8 mouse cellular contexts compared by ENCODE assay signal in genomic region chr1:86529590-86529989, GRCm38 (mm10). TPM values are rescaled to one million over a fixed set of nuclear protein-coding genes. Genes with fewer than 3 reads are reported as not detected.
DNase-seq lines count a peak whose midpoint lies in the region; ATAC-seq lines count a peak whose summit lies in the region.

No protein-coding gene starts in this region.

- peak overlapping the region; percentile 96 for H3K4me3 ChIP-seq in lung, embryonic 16.5 days (ENCODE audit: low read length)
- peak overlapping the region; percentile 96 for H3K4me3 ChIP-seq in limb, embryonic 13.5 days
- peak overlapping the region; percentile 100 for H3K4me3 ChIP-seq in stomach, embryonic 14.5 days (ENCODE audit: low read depth, low read length)

- peak overlapping the region; percentile 100 for H3K9ac ChIP-seq in lung, embryonic 16.5 days (ENCODE audit: low read length)
- peak overlapping the region; percentile 100 for H3K9ac ChIP-seq in limb, embryonic 13.5 days
- peak overlapping the region; percentile 100 for H3K9ac ChIP-seq in stomach, embryonic 14.5 days (replicated peaks; ENCODE audit: low read depth, low read length)

- peak overlapping the region; percentile 96 for H3K4me2 ChIP-seq in lung, embryonic 16.5 days (ENCODE audit: low read depth, low read length)
- peak overlapping the region; percentile 96 for H3K4me2 ChIP-seq in limb, embryonic 13.5 days (replicated peaks)
- H3K4me2 ChIP-seq in stomach, embryonic 14.5 days (replicated peaks; ENCODE audit: low read depth, low read length) = peak overlapping the region; percentile 95

- peak; percentile 38 for DNase-seq in CD4-positive, CD25-positive, alpha-beta regulatory T cell, adult 2 months (ENCODE audit: low read depth, low spot score)
- DNase-seq in lung, postnatal 36 days = no peak
- DNase-seq in adrenal gland, adult 18-20 months (ENCODE audit: low spot score in 2 of 2) = no peak
- no peak for DNase-seq in lung, postnatal 14 days

- H3K27me3 ChIP-seq in lung, embryonic 16.5 days (ENCODE audit: control insufficient read depth, insufficient read depth, low read depth, low read length) = no peaks in the 10 kb centered on the region
- no peaks in the 10 kb centered on the region for H3K27me3 ChIP-seq in limb, embryonic 13.5 days
- H3K27me3 ChIP-seq in stomach, embryonic 14.5 days (ENCODE audit: control insufficient read depth, insufficient read depth, low read length) = no peaks in the 10 kb centered on the region

- H3K36me3 ChIP-seq in lung, embryonic 16.5 days (ENCODE audit: control insufficient read depth, insufficient read depth, low read length) = peaks cover 16% of the 10 kb centered on the region
- H3K36me3 ChIP-seq in limb, embryonic 13.5 days = peaks cover 35% of the 10 kb centered on the region
- H3K36me3 ChIP-seq in stomach, embryonic 14.5 days (ENCODE audit: control insufficient read depth, insufficient read depth, low read length) = peaks cover 26% of the 10 kb centered on the region

- H3K4me1 ChIP-seq in lung, embryonic 16.5 days (replicated peaks; ENCODE audit: control insufficient read depth, insufficient read depth, low read length) = peaks cover 32% of the 10 kb centered on the region
- H3K4me1 ChIP-seq in limb, embryonic 13.5 days = peaks cover 36% of the 10 kb centered on the region
- peaks cover 19% of the 10 kb centered on the region for H3K4me1 ChIP-seq in stomach, embryonic 14.5 days (ENCODE audit: control insufficient read depth, insufficient read depth, low read length)

- no peaks in the 10 kb centered on the region for H3K9me3 ChIP-seq in lung, embryonic 16.5 days (ENCODE audit: control insufficient read depth, low read length)
- H3K9me3 ChIP-seq in limb, embryonic 13.5 days = no peaks in the 10 kb centered on the region
- H3K9me3 ChIP-seq in stomach, embryonic 14.5 days (ENCODE audit: control insufficient read depth, low read depth, low read length) = no peaks in the 10 kb centered on the region

- WGBS in lung, embryonic 16.5 days = 11% methylated on average over 4 of the region's 4 CpGs
- WGBS in limb, embryonic 13.5 days = 21% methylated on average over 4 of the region's 4 CpGs
- WGBS in stomach, embryonic 14.5 days = 25% methylated on average over 4 of the region's 4 CpGs

- ATAC-seq in CD4-positive, CD25-positive, alpha-beta regulatory T cell, adult 4 months = no peak
- ATAC-seq in lung, embryonic 16.5 days (ENCODE audit: low read depth) = no peak
- ATAC-seq in limb, embryonic 13.5 days (ENCODE audit: low FRiP score, low read depth) = no peak
- no peak for ATAC-seq in stomach, embryonic 14.5 days (ENCODE audit: insufficient number of reproducible peaks, insufficient read depth, low FRiP score, low read depth)

- peak overlapping the region; percentile 92; the same call in 1 of the 2 replicates for H3K27ac ChIP-seq in lung, embryonic 16.5 days (ENCODE audit: low read length)
- no peak overlapping the region for H3K27ac ChIP-seq in limb, embryonic 13.5 days
- H3K27ac ChIP-seq in stomach, embryonic 14.5 days (ENCODE audit: low read length) = no peak overlapping the region; the same call in 1 of the 2 replicates

RNA-seq across cellular contexts. Expression of gene Ptma, which starts 3.1 kb away (rescaled TPM):
- 1,000 to 10,000 TPM; 2,790 to 2,877 TPM for polyA plus RNA-seq in CD4-positive, CD25-positive, alpha-beta regulatory T cell, adult 4 months (2017; shearing (Covaris generic))
- polyA plus RNA-seq in lung, embryonic 16.5 days (2015; fragmentation: Nextera tagmentation; extraction: Ambion mirVana) = 2,358 and 2,609 TPM in 2 replicates
- polyA plus RNA-seq in limb, embryonic 13.5 days (2015; fragmentation: Nextera tagmentation; extraction: Ambion mirVana) = 2,828 and 3,051 TPM in 2 replicates
- polyA plus RNA-seq in stomach, embryonic 14.5 days (2014; fragmentation: Nextera tagmentation; extraction: Ambion mirVana) = 2,677 and 2,766 TPM in 2 replicates
- total RNA-seq in adrenal gland, adult 18-20 months (2021) = 100 to 1,000 TPM; 463 to 486 TPM

RNA-seq across cellular contexts. Expression of gene Pde6d, which starts 52.8 kb away (rescaled TPM):
- polyA plus RNA-seq in CD4-positive, CD25-positive, alpha-beta regulatory T cell, adult 4 months (2017; shearing (Covaris generic)) = 10 to 100 TPM; 12.6 to 16.4 TPM
- 46.9 and 50.2 TPM in 2 replicates for polyA plus RNA-seq in lung, embryonic 16.5 days (2015; fragmentation: Nextera tagmentation; extraction: Ambion mirVana)
- polyA plus RNA-seq in limb, embryonic 13.5 days (2015; fragmentation: Nextera tagmentation; extraction: Ambion mirVana) = 74.2 and 75.8 TPM in 2 replicates
- 48.4 and 56.6 TPM in 2 replicates for polyA plus RNA-seq in stomach, embryonic 14.5 days (2014; fragmentation: Nextera tagmentation; extraction: Ambion mirVana)
- 10 to 100 TPM; 25.3 to 26.0 TPM for total RNA-seq in adrenal gland, adult 18-20 months (2021)

RNA-seq across cellular contexts. Expression of gene Cops7b, which starts 53.1 kb away (rescaled TPM):
- polyA plus RNA-seq in CD4-positive, CD25-positive, alpha-beta regulatory T cell, adult 4 months (2017; shearing (Covaris generic)) = 10 to 100 TPM; 16.9 to 20.0 TPM
- polyA plus RNA-seq in lung, embryonic 16.5 days (2015; fragmentation: Nextera tagmentation; extraction: Ambion mirVana) = 34.1 and 35.1 TPM in 2 replicates
- polyA plus RNA-seq in limb, embryonic 13.5 days (2015; fragmentation: Nextera tagmentation; extraction: Ambion mirVana) = 52.9 and 53.3 TPM in 2 replicates
- polyA plus RNA-seq in stomach, embryonic 14.5 days (2014; fragmentation: Nextera tagmentation; extraction: Ambion mirVana) = 38.2 and 38.9 TPM in 2 replicates
- total RNA-seq in adrenal gland, adult 18-20 months (2021) = 10 to 100 TPM in 1 of 2 experiments, 1 to 10 TPM in 1; 9.9 to 12.6 TPM
